Mouse (Mus musculus) liver, adult 2 months (tissue): ENCODE results near the gene Rsf1. TPM values are rescaled to one million over a fixed set of nuclear protein-coding genes. Genes with fewer than 3 reads are reported as not detected.

Source experiments
- DNase-seq: peaks from one replicate; pipeline ENCODE4 v3.0.0-alpha.2; 2011; ENCODE audit warnings: low read depth, low spot score; ENCODE audit errors: extremely low read depth
- H3K27ac ChIP-seq: fragments of 200-500 bp; replicated peaks from 2 replicates; pipeline ENCODE4 v1.5.1; 2012; ENCODE audit warnings: low read depth, mild to moderate bottlenecking, control low read depth, inconsistent platforms, low read length; ENCODE audit not compliant: insufficient read depth
- H3K27me3 ChIP-seq: fragments of 200-500 bp; 2 replicates; pipeline ENCODE4 v1.6.1; 2012; ENCODE audit warnings: mild to moderate bottlenecking, moderate library complexity, low read length, inconsistent platforms; ENCODE audit not compliant: control insufficient read depth, insufficient read depth
- H3K36me3 ChIP-seq: fragments of 200-500 bp; 2 replicates; pipeline ENCODE4 v1.6.1; 2012; ENCODE audit warnings: low read length, inconsistent platforms; ENCODE audit not compliant: control insufficient read depth, insufficient read depth
- H3K4me1 ChIP-seq: fragments of 200-500 bp; 2 replicates; pipeline ENCODE4 v1.6.1; 2011; ENCODE audit warnings: low read length; ENCODE audit not compliant: control insufficient read depth, insufficient read depth
- H3K4me3 ChIP-seq: fragments of 200-500 bp; 2 replicates; pipeline ENCODE4 v1.5.1; 2011; ENCODE audit warnings: low read depth, mild to moderate bottlenecking, control low read depth, low read length, moderate library complexity; ENCODE audit not compliant: insufficient read depth
- H3K79me2 ChIP-seq: fragments of 200-500 bp; 2 replicates; pipeline ENCODE4 v1.6.1; 2012; ENCODE audit warnings: inconsistent platforms, mild to moderate bottlenecking, low read length, moderate library complexity; ENCODE audit not compliant: control insufficient read depth, insufficient read depth
- H3K9ac ChIP-seq: fragments of 200-500 bp; 2 replicates; pipeline ENCODE4 v1.6.1; 2012; ENCODE audit warnings: low read depth, mild to moderate bottlenecking, control low read depth, inconsistent platforms, low read length
- CTCF ChIP-seq: fragments of 200-500 bp; IDR thresholded peaks from 2 replicates; pipeline ENCODE4 v1.5.1; 2011; ENCODE audit warnings: low read depth, low read length, control low read depth
- POLR2A ChIP-seq: fragments of 200-500 bp; IDR thresholded peaks from 2 replicates; pipeline ENCODE4 v1.6.1; 2011; ENCODE audit warnings: low read length, control low read depth; ENCODE audit not compliant: insufficient read depth; ENCODE audit errors: extremely low read depth
- WGBS: fragments of 180-500 bp; shearing (Covaris S2); methylation state at CpG from one replicate; pipeline ENCODE4 v1.1.7; 2018; 5-methylcytosine and 5-hydroxymethylcytosine counted together
- polyA plus RNA-seq: library from polyadenylated mRNA; depleted of rRNA; stranded (reverse); fragments of >200 nt; gene quantifications from 2 replicates; pipeline ENCODE4 v1.2.3, GENCODE M21; 2012
- total RNA-seq: library from RNA; depleted of rRNA; stranded (reverse); fragments of >200 nt; gene quantifications from 2 replicates; pipeline ENCODE4 v1.2.3, GENCODE M21; 2014

Gene Rsf1
- total and polyA plus RNA-seq, 2 experiments, result 1.2 to 8.0 TPM

GRCm38 (mm10) chr7:97580843-97581214, 1.1 kb downstream of the Rsf1 start:
- H3K27ac ChIP-seq, result peak overlapping the region; percentile 79; the same call in 1 of the 2 replicates
- peak overlapping the region; percentile 96; the same call in 1 of the 2 replicates for H3K9ac ChIP-seq
- H3K36me3 ChIP-seq, result no peaks in the 10 kb centered on the region
- peak overlapping the region; percentile 89 for H3K4me3 ChIP-seq
- peak; percentile 83 for DNase-seq
- peaks cover 7% of the 10 kb centered on the region; the same call in 1 of the 2 replicates for H3K4me1 ChIP-seq
- TF ChIP-seq POLR2A (peak; percentile 25; the same call in 1 of the 2 replicates), CTCF (peak; percentile 26; the same call in 1 of the 2 replicates)
- no peaks in the 10 kb centered on the region for H3K27me3 ChIP-seq
- WGBS, result 2% methylated on average over 11 of the region's 11 CpGs
- peaks cover 10% of the 10 kb centered on the region; the same call in 1 of the 2 replicates for H3K79me2 ChIP-seq

- Histone ChIP-seq H3K4me1 (peaks cover 6% of the 10 kb centered on the region; the same call in 1 of the 2 replicates), H3K27ac (no peak overlapping the region), H3K9ac (no peak overlapping the region), H3K27me3 (no peaks in the 10 kb centered on the region), H3K36me3 (no peaks in the 10 kb centered on the region), H3K79me2 (peaks cover 45% of the 10 kb centered on the region; the same call in 1 of the 2 replicates), H3K4me3 (no peak overlapping the region)
- no peak for TF ChIP-seq CTCF
- no peak for TF ChIP-seq POLR2A
- 69% methylated on average over 5 of the region's 5 CpGs for WGBS
- DNase-seq, result no peak
Observed at GRCm38 (mm10) chr7:97588506-97588905, 8.8 kb downstream of the Rsf1 start.

GRCm38 (mm10) chr7:97590488-97590887, 10.8 kb downstream of the Rsf1 start:
- Histone ChIP-seq H3K79me2 (peaks cover 49% of the 10 kb centered on the region; the same call in 1 of the 2 replicates), H3K4me1 (peaks cover 6% of the 10 kb centered on the region; the same call in 1 of the 2 replicates), H3K27ac (no peak overlapping the region), H3K4me3 (no peak overlapping the region), H3K27me3 (no peaks in the 10 kb centered on the region), H3K36me3 (no peaks in the 10 kb centered on the region), H3K9ac (no peak overlapping the region)
- whole genome bisulfite sequencing, result 78% methylated on average over 3 of the region's 3 CpGs
- no peak for DNase-seq
- TF ChIP-seq POLR2A (no peak), CTCF (no peak)

- Histone ChIP-seq H3K79me2 (peaks cover 50% of the 10 kb centered on the region; the same call in 1 of the 2 replicates), H3K36me3 (no peaks in the 10 kb centered on the region), H3K27ac (no peak overlapping the region), H3K4me3 (no peak overlapping the region), H3K4me1 (peaks cover 6% of the 10 kb centered on the region; the same call in 1 of the 2 replicates), H3K9ac (no peak overlapping the region), H3K27me3 (no peaks in the 10 kb centered on the region)
- DNase-seq, result no peak
- WGBS, result 86% methylated on average over 6 of the region's 6 CpGs
- no peak for TF ChIP-seq CTCF
- TF ChIP-seq POLR2A, result no peak
Observed at GRCm38 (mm10) chr7:97591336-97591735, 11.6 kb downstream of the Rsf1 start.

GRCm38 (mm10) chr7:97592396-97592795, 12.7 kb downstream of the Rsf1 start:
- TF ChIP-seq CTCF (no peak), POLR2A (no peak)
- Histone ChIP-seq H3K27ac (no peak overlapping the region), H3K4me1 (peaks cover 6% of the 10 kb centered on the region; the same call in 1 of the 2 replicates), H3K4me3 (no peak overlapping the region), H3K9ac (no peak overlapping the region), H3K79me2 (peaks cover 50% of the 10 kb centered on the region; the same call in 1 of the 2 replicates), H3K36me3 (no peaks in the 10 kb centered on the region), H3K27me3 (no peaks in the 10 kb centered on the region)
- no peak for DNase-seq
- WGBS, result 82% methylated on average over 4 of the region's 4 CpGs

- no peak for TF ChIP-seq POLR2A
- TF ChIP-seq CTCF, result no peak
- peaks cover 6% of the 10 kb centered on the region; the same call in 1 of the 2 replicates for H3K4me1 ChIP-seq
- H3K27me3 ChIP-seq, result no peaks in the 10 kb centered on the region
- H3K4me3 ChIP-seq, result no peak overlapping the region
- no peak overlapping the region for H3K27ac ChIP-seq
- no peaks in the 10 kb centered on the region for H3K36me3 ChIP-seq
- WGBS, result 74% methylated on average over 2 of the region's 2 CpGs
- no peak for DNase-seq
- no peak overlapping the region for H3K9ac ChIP-seq
- peaks cover 51% of the 10 kb centered on the region; the same call in 1 of the 2 replicates for H3K79me2 ChIP-seq
Observed at GRCm38 (mm10) chr7:97593535-97593934, 13.8 kb downstream of the Rsf1 start.
